Mouse (Mus musculus) brown adipose tissue, adult 24 weeks (tissue): ENCODE measurements around the gene Epha4. TPM values are rescaled to one million over a fixed set of nuclear protein-coding genes. Genes with fewer than 3 reads are reported as not detected.

Experiments
- H3K27ac ChIP-seq: fragments of 200-500 bp; replicated peaks from 2 replicates; pipeline ENCODE4 v1.5.1; 2012; ENCODE audit warnings: low read depth, mild to moderate bottlenecking, low read length
- H3K4me1 ChIP-seq: fragments of 200-500 bp; 2 replicates; pipeline ENCODE4 v1.6.1; 2012; ENCODE audit warnings: low read length, mixed read lengths; ENCODE audit not compliant: control insufficient read depth, insufficient read depth, insufficient read length
- H3K4me3 ChIP-seq: fragments of 200-500 bp; 2 replicates; pipeline ENCODE4 v1.5.1; 2012; ENCODE audit warnings: low read depth, mild to moderate bottlenecking, low read length, moderate library complexity; ENCODE audit not compliant: insufficient read depth
- polyA plus RNA-seq: library from polyadenylated mRNA; stranded (reverse); fragments of >200 nt; gene quantifications from 2 replicates; pipeline ENCODE4 v1.2.4, GENCODE M21; 2012; ENCODE audit not compliant: missing spikeins, insufficient read depth, insufficient read length

The Epha4 gene
- polyA plus RNA-seq, 1 experiment: 0.59 TPM

- Histone ChIP-seq H3K4me1 (no peaks in the 10 kb centered on the region; the same call in 1 of the 2 replicates), H3K4me3 (no peak overlapping the region), H3K27ac (no peak overlapping the region)
These were observed 64.7 kb downstream of the Epha4 start for GRCm38 (mm10) chr1:77450201-77450600.

- Histone ChIP-seq H3K27ac (no peak overlapping the region), H3K4me3 (no peak overlapping the region), H3K4me1 (no peaks in the 10 kb centered on the region; the same call in 1 of the 2 replicates)
These were observed 67.8 kb downstream of the Epha4 start for GRCm38 (mm10) chr1:77447061-77447614.

GRCm38 (mm10) chr1:77446438-77446837 lies 68.5 kb downstream of the Epha4 start:
- no peaks in the 10 kb centered on the region; the same call in 1 of the 2 replicates for H3K4me1 ChIP-seq
- H3K27ac ChIP-seq: no peak overlapping the region
- H3K4me3 ChIP-seq: no peak overlapping the region

- Histone ChIP-seq H3K4me1 (no peaks in the 10 kb centered on the region; the same call in 1 of the 2 replicates), H3K27ac (no peak overlapping the region), H3K4me3 (no peak overlapping the region)
These were observed 70.2 kb downstream of the Epha4 start for GRCm38 (mm10) chr1:77444648-77445047.

GRCm38 (mm10) chr1:77441987-77442386 lies 72.9 kb downstream of the Epha4 start:
- Histone ChIP-seq H3K27ac (no peak overlapping the region), H3K4me3 (no peak overlapping the region), H3K4me1 (no peaks in the 10 kb centered on the region)

- no peaks in the 10 kb centered on the region for H3K4me1 ChIP-seq
- H3K27ac ChIP-seq: no peak overlapping the region
- H3K4me3 ChIP-seq: no peak overlapping the region
These were observed 73.5 kb downstream of the Epha4 start for GRCm38 (mm10) chr1:77441401-77441800.

GRCm38 (mm10) chr1:77440512-77440911 lies 74.4 kb downstream of the Epha4 start:
- no peak overlapping the region for H3K4me3 ChIP-seq
- no peak overlapping the region for H3K27ac ChIP-seq
- no peaks in the 10 kb centered on the region for H3K4me1 ChIP-seq

- Histone ChIP-seq H3K4me1 (no peaks in the 10 kb centered on the region), H3K27ac (no peak overlapping the region), H3K4me3 (no peak overlapping the region)
These were observed 75.4 kb downstream of the Epha4 start for GRCm38 (mm10) chr1:77439383-77440074.

- no peak overlapping the region for H3K4me3 ChIP-seq
- no peak overlapping the region for H3K27ac ChIP-seq
- H3K4me1 ChIP-seq: no peaks in the 10 kb centered on the region
These were observed 76.2 kb downstream of the Epha4 start for GRCm38 (mm10) chr1:77438639-77439038.

- no peak overlapping the region for H3K27ac ChIP-seq
- no peak overlapping the region for H3K4me3 ChIP-seq
- no peaks in the 10 kb centered on the region for H3K4me1 ChIP-seq
These were observed 76.8 kb downstream of the Epha4 start for GRCm38 (mm10) chr1:77437881-77438610.

- no peak overlapping the region for H3K4me3 ChIP-seq
- H3K4me1 ChIP-seq: no peaks in the 10 kb centered on the region
- H3K27ac ChIP-seq: no peak overlapping the region
These were observed 79.8 kb downstream of the Epha4 start for GRCm38 (mm10) chr1:77435045-77435444.

- H3K4me1 ChIP-seq: no peaks in the 10 kb centered on the region
- no peak overlapping the region for H3K4me3 ChIP-seq
- H3K27ac ChIP-seq: no peak overlapping the region
These were observed 81.7 kb downstream of the Epha4 start for GRCm38 (mm10) chr1:77433148-77433547.

GRCm38 (mm10) chr1:77432489-77432888 lies 82.4 kb downstream of the Epha4 start:
- H3K4me3 ChIP-seq: no peak overlapping the region

GRCm38 (mm10) chr1:77429174-77429573 lies 85.7 kb downstream of the Epha4 start:
- no peaks in the 10 kb centered on the region for H3K4me1 ChIP-seq
- H3K4me3 ChIP-seq: no peak overlapping the region
- H3K27ac ChIP-seq: no peak overlapping the region

More at GRCm38 (mm10) chr1:77432489-77432888, 82.4 kb downstream of the Epha4 start:
- Histone ChIP-seq H3K27ac (no peak overlapping the region), H3K4me1 (no peaks in the 10 kb centered on the region)

- no peaks in the 10 kb centered on the region for H3K4me1 ChIP-seq
- H3K27ac ChIP-seq: no peak overlapping the region
- no peak overlapping the region for H3K4me3 ChIP-seq
These were observed 87.9 kb downstream of the Epha4 start for GRCm38 (mm10) chr1:77426956-77427355.
